Mouse (Mus musculus) frontal cortex, adult (tissue): Measurements from ENCODE around the gene Utp18.
A peak's percentile ranks its signal among the peaks of the same experiment; 100 is the strongest.

ENCODE experiments used
- ATAC-seq: cut with Nextera tagmentation; 2 replicates; pipeline ENCODE4 v1.9.2; 2017; ENCODE audit warnings: mild to moderate bottlenecking, moderate library complexity, mixed read lengths; ENCODE audit not compliant: low TSS enrichment

The Utp18 gene

DNA sequence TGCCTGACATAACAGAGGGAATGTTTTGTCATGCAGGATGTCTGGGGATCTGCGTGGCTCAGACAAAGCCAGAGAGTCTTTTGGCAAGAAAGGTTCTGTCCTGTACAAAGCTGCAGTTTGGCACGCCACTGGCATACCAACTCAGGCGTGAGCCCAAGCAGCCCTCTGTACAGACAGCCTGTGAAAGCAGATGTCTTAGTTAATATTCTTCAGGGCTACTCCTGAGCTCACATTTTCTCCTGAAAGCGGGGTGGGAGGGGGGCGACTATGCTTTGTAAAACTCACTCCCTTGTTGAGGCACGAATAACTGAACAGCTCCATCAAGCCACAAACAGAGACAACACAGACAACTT, 56.3 kb downstream of the Utp18 start:
- peak; percentile 79 for ATAC-seq

DNA sequence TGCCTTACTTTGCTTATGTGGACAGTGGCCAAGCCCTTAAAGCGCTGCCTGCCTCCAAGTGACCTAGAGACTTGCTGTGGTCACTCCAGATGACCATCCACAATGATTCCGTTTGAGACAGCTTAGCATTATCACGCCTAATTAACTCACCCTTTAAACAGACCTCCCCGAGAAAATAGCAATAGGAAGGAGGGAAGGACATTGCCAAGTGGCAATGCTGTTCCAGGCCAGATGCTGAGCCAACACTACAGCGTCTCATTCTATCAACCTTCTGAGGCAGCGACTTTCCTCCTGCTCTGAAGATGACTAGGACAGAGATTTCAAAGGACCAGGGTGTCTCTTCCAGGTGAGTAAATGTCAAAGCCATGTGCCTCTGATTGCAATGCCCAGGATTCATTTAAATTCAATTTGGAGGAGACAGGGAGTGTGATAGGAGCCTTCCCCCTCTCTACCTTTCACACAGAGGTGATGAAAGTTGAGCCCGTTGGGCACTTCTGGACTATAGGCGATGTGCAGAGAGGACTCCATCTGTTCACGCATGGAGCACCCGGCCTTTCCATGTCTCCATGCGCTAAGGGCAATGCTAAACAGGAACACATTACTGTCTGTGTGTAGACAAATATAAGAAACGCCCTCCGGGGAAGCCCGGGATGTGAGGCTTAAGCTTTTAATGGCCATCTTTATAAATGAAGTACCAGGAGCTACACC, 56.8 kb downstream of the Utp18 start:
- ATAC-seq = no peak

DNA sequence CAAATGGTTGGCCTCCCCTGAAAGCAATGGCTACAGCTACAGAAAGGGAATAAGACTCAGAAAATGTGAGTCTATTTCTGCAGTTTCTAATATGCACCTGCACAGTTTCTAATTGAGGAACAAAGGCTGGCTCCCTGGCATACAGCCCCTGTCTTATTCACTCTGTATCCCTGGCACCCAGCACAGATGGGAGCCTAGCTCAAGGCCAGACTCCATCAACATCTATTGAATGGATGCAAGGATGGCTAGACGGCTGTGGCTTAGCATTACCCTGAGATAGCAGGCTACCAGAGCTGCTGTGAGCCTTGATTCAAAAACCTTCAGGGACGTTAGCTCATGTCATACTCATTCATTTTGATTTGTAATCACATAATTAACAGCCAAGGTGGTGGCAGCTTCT, 63.3 kb downstream of the Utp18 start:
- ATAC-seq = no peak; the same call in 1 of the 2 replicates

DNA sequence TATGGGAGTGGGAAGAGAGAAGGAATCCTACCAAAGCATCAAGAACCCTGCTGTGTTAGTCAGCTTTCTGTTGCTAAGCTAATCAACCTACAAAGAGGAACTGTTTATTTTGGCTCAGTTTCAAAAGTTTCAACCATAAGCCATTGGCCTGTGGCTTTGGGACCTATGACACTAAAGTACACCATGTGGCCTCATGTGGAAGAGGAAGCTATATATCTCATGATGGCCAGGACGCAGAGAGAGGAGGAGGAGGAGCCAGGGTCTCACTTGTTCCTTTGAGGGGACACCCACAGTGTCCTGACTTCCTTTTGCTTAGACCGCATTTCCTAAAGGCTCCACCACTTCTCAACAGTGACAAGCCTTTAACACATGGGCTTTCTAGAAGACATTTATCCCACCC, 64.0 kb downstream of the Utp18 start:
- no peak; the same call in 1 of the 2 replicates for ATAC-seq

DNA sequence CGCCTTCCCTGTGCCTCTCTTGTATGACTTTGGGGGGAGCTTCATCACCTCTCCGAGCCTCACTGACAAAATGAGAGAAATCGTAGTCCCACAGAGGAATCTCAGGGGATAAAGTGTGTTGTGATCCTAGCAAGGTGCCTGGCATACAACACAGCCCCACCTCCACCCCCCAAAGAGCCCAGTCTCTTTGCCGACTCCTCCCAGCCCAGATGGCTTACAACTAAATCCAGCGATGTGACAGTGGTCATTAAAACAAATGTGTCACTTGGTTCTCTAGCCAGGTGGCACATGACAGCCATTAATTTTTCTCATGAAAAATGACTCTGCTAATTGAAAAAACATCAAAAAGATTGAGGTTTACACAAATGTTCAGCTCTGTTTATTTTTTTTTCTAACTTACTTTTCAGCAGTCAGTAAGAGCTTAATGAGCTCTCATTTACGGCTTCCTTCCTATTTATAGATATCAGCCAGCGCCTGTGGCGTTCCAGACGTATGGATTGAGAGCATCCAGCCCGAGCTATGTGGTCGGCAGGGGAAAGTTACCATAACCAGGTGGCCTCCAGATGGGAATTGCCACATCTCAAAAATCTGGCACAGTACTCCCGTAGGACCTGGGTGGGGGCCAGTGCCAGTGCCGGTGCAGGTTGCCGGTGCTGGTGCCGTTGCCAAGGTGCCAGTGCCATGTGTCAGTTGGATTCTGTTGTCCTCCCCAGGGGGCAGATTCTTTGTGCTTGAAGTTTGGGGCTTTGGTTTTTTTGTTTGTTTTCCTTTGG, 67.4 kb downstream of the Utp18 start:
- peak; percentile 19; the same call in 1 of the 2 replicates for ATAC-seq

DNA sequence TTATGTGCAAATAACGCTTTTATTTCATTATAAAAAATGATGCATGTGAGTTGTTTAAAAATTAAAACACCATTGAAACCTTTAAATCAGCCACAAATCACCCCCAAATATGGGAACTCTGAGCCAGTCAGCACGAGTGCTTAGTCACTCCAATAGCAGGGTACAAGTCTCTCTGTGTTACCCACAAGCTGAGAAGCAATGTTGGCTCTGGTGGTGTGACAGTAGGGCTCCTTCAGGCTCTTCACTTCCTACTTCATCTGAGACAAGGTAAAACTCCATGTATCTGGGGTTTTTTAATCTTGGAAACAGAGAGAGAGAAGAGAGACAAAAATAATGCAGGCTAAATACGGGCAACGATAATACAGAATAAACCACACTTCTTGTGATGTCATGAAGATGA, 72.6 kb downstream of the Utp18 start:
- peak; percentile 62 for ATAC-seq

DNA sequence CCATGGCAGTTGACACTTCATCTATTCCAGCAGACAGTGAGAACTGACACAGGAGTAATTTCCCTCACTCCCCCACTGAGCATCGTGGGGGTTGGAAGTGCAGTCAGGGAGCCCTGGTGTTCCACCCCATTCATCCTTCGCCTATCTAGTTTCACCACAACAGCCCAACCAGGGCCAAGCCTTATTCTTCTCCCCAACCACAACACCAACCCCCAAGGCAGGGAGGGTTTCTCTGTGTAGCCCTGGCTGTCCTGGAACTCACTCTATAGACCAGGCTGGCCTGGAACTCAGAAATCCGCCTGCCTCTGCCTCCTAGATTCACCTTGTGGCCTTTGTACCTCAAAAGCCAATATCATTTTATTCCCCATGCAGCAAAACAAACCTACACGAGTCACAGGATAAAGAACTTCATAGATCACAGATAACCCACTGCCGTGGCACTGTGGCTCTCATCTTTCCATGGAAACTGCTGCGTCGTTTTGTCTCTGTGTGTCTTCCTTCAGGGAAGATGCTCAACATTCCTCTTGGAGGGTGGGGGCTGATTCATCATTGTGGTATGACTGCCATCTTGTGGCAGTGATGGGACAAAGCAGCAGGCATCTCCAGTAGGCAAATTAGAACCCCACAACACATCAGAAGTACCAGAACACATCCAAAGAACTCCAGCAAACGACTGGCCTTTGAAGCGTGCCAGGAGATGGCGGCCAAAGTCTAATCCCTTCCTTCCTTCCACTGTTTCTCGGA, 73.3 kb downstream of the Utp18 start:
- ATAC-seq = peak; percentile 86
